Mouse (Mus musculus) small intestine, adult 2 months (tissue): Measurements from ENCODE around the gene Cacna2d1.

Experiments used
- CTCF ChIP-seq: fragments of 200-500 bp; IDR thresholded peaks from 2 replicates; pipeline ENCODE4 v1.5.1; 2012; ENCODE audit warnings: low read depth, mild to moderate bottlenecking, control low read depth, inconsistent platforms, low read length, moderate library complexity, mixed read lengths; ENCODE audit not compliant: insufficient replicate concordance, insufficient read length; ENCODE audit errors: extremely low read depth
- POLR2A ChIP-seq: fragments of 200-500 bp; IDR thresholded peaks from 2 replicates; pipeline ENCODE4 v1.6.1; 2012; ENCODE audit warnings: low read depth, mild to moderate bottlenecking, control low read depth, inconsistent platforms, low read length, moderate library complexity

DNA sequence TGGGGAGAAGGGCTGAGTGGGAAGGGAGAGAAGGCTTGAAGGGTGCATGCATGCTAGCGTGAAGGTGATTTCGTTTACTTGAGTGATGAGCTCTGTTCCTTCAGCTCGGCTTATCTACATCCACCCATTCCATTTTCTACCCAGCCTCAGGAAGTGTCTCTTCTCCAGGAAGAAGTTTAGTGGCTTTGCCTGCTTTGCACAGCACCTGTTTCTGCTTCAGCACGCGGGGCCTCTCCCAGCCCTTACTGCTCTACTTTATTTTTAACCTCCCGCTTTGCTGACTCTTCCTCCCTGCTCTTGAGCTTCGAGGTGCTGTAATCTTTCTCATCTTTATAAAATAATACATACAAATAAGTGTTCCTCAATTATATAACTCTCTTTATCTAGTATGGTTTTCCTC, 158.0 kb downstream of the Cacna2d1 start:
- TF ChIP-seq CTCF (no peak), POLR2A (no peak)
